Mouse (Mus musculus): Measurements from ENCODE around the gene Ddx25. TPM values are rescaled to one million over a fixed set of nuclear protein-coding genes. Genes with fewer than 3 reads are reported as not detected.

Gene Ddx25
- total and polyA plus RNA-seq, 2 experiments from 2014 or later = 19.7 to 24.4 TPM

- 65% methylated on average over 3 of the region's 3 CpGs for WGBS
- Histone ChIP-seq H3K4me3 (ENCODE audit: low read length) (no peak overlapping the region), H3K4me2 (ENCODE audit: low read depth, low read length) (no peak overlapping the region), H3K36me3 (ENCODE audit: insufficient read depth, low read length) (no peaks in the 10 kb centered on the region), H3K9me3 (ENCODE audit: low read length) (no peaks in the 10 kb centered on the region), H3K4me1 (ENCODE audit: insufficient read depth, low read length) (no peaks in the 10 kb centered on the region), H3K9ac (replicated peaks; ENCODE audit: low read length) (no peak overlapping the region), H3K27me3 (ENCODE audit: insufficient read depth, low read length) (no peaks in the 10 kb centered on the region), H3K27ac (no peak overlapping the region)
- DNase-seq (ENCODE audit: low spot score) = no peak
- no peak for ATAC-seq
- TF ChIP-seq CTCF (IDR thresholded peaks at IDR 0.05; ENCODE audit: low read depth) = no peak
Observed at GRCm38 (mm10) chr9:35529141-35529540, 29.2 kb downstream of the Ddx25 start.

- TF ChIP-seq CTCF (IDR thresholded peaks at IDR 0.05; ENCODE audit: low read depth) = peak; percentile 90
- no peaks in the 10 kb centered on the region for H3K27me3 ChIP-seq (ENCODE audit: insufficient read depth, low read length)
- no peaks in the 10 kb centered on the region for H3K36me3 ChIP-seq (ENCODE audit: insufficient read depth, low read length)
- H3K27ac ChIP-seq = peak overlapping the region; percentile 52; the same call in 1 of the 2 replicates
- H3K9me3 ChIP-seq (ENCODE audit: low read length) = no peaks in the 10 kb centered on the region
- H3K9ac ChIP-seq (replicated peaks; ENCODE audit: low read length) = no peak overlapping the region
- ATAC-seq (peak; percentile 92), DNase-seq (ENCODE audit: low spot score) (peak; percentile 87)
- H3K4me2 ChIP-seq (ENCODE audit: low read depth, low read length) = no peak overlapping the region
- peaks cover 5% of the 10 kb centered on the region for H3K4me1 ChIP-seq (ENCODE audit: insufficient read depth, low read length)
- H3K4me3 ChIP-seq (ENCODE audit: low read length) = no peak overlapping the region
- WGBS = 8% methylated on average over 7 of the region's 7 CpGs
Observed at GRCm38 (mm10) chr9:35523941-35524411, 34.4 kb downstream of the Ddx25 start.

GRCm38 (mm10) chr9:35523541-35523940 is 34.8 kb downstream of the Ddx25 start:
- Histone ChIP-seq H3K27me3 (ENCODE audit: insufficient read depth, low read length) (no peaks in the 10 kb centered on the region), H3K9ac (replicated peaks; ENCODE audit: low read length) (no peak overlapping the region), H3K36me3 (ENCODE audit: insufficient read depth, low read length) (no peaks in the 10 kb centered on the region), H3K9me3 (ENCODE audit: low read length) (no peaks in the 10 kb centered on the region), H3K4me1 (ENCODE audit: insufficient read depth, low read length) (peaks cover 5% of the 10 kb centered on the region), H3K4me3 (ENCODE audit: low read length) (no peak overlapping the region), H3K4me2 (ENCODE audit: low read depth, low read length) (no peak overlapping the region), H3K27ac (peak overlapping the region; percentile 52)
- 11% methylated on average over 5 of the region's 5 CpGs for WGBS
- DNase-seq (ENCODE audit: low spot score) (peak; percentile 79), ATAC-seq (peak; percentile 77)
- TF ChIP-seq CTCF (IDR thresholded peaks at IDR 0.05; ENCODE audit: low read depth) = no peak

GRCm38 (mm10) chr9:35522821-35523515 is 35.4 kb downstream of the Ddx25 start:
- Histone ChIP-seq H3K27me3 (ENCODE audit: insufficient read depth, low read length) (no peaks in the 10 kb centered on the region), H3K4me1 (ENCODE audit: insufficient read depth, low read length) (peaks cover 5% of the 10 kb centered on the region), H3K9me3 (ENCODE audit: low read length) (no peaks in the 10 kb centered on the region), H3K4me3 (ENCODE audit: low read length) (no peak overlapping the region), H3K36me3 (ENCODE audit: insufficient read depth, low read length) (no peaks in the 10 kb centered on the region), H3K27ac (peak overlapping the region; percentile 52), H3K9ac (replicated peaks; ENCODE audit: low read length) (no peak overlapping the region), H3K4me2 (ENCODE audit: low read depth, low read length) (no peak overlapping the region)
- DNase-seq (ENCODE audit: low spot score) (no peak), ATAC-seq (peak; percentile 24; the same call in 1 of the 2 replicates)
- no peak for TF ChIP-seq CTCF (IDR thresholded peaks at IDR 0.05; ENCODE audit: low read depth)
- 61% methylated on average over 1 of the region's 1 CpGs for WGBS

GRCm38 (mm10) chr9:35522241-35522640 is 36.1 kb downstream of the Ddx25 start:
- 71% methylated on average over 2 of the region's 2 CpGs for WGBS
- no peaks in the 10 kb centered on the region for H3K27me3 ChIP-seq (ENCODE audit: insufficient read depth, low read length)
- ATAC-seq (no peak), DNase-seq (ENCODE audit: low spot score) (no peak)
- no peak overlapping the region for H3K4me2 ChIP-seq (ENCODE audit: low read depth, low read length)
- H3K4me1 ChIP-seq (ENCODE audit: insufficient read depth, low read length) = peaks cover 5% of the 10 kb centered on the region
- H3K9ac ChIP-seq (replicated peaks; ENCODE audit: low read length) = no peak overlapping the region
- no peak overlapping the region for H3K27ac ChIP-seq
- H3K9me3 ChIP-seq (ENCODE audit: low read length) = no peaks in the 10 kb centered on the region
- H3K36me3 ChIP-seq (ENCODE audit: insufficient read depth, low read length) = no peaks in the 10 kb centered on the region
- H3K4me3 ChIP-seq (ENCODE audit: low read length) = no peak overlapping the region
- TF ChIP-seq CTCF (IDR thresholded peaks at IDR 0.05; ENCODE audit: low read depth) = no peak

- DNase-seq (ENCODE audit: low spot score) (no peak), ATAC-seq (no peak)
- WGBS = 80% methylated on average over 6 of the region's 6 CpGs
- no peak overlapping the region for H3K27ac ChIP-seq
- H3K9ac ChIP-seq (replicated peaks; ENCODE audit: low read length) = no peak overlapping the region
- H3K36me3 ChIP-seq (ENCODE audit: insufficient read depth, low read length) = no peaks in the 10 kb centered on the region
- H3K27me3 ChIP-seq (ENCODE audit: insufficient read depth, low read length) = no peaks in the 10 kb centered on the region
- H3K9me3 ChIP-seq (ENCODE audit: low read length) = no peaks in the 10 kb centered on the region
- H3K4me1 ChIP-seq (ENCODE audit: insufficient read depth, low read length) = peaks cover 5% of the 10 kb centered on the region
- H3K4me2 ChIP-seq (ENCODE audit: low read depth, low read length) = no peak overlapping the region
- TF ChIP-seq CTCF (IDR thresholded peaks at IDR 0.05; ENCODE audit: low read depth) = no peak
- H3K4me3 ChIP-seq (ENCODE audit: low read length) = no peak overlapping the region
Observed at GRCm38 (mm10) chr9:35520631-35521348, 37.5 kb downstream of the Ddx25 start.
